Mouse (Mus musculus): ENCODE measurements around the gene Aph1b. TPM values are rescaled to one million over a fixed set of nuclear protein-coding genes. Genes with fewer than 3 reads are reported as not detected.

The Aph1b gene
- polyA plus RNA-seq, 1 experiment from 2014 or later = 1.5 TPM

- DNase-seq (ENCODE audit: low spot score) = no peak
These were observed 50.8 kb downstream of the Aph1b start for GRCm38 (mm10) chr9:66744531-66744930.

- DNase-seq (ENCODE audit: low spot score) = no peak
These were observed 55.8 kb downstream of the Aph1b start for GRCm38 (mm10) chr9:66739516-66739915.

GRCm38 (mm10) chr9:66736551-66736950 is 58.7 kb downstream of the Aph1b start:
- DNase-seq (ENCODE audit: low spot score) = no peak

GRCm38 (mm10) chr9:66736016-66736415 is 59.3 kb downstream of the Aph1b start:
- DNase-seq (ENCODE audit: low spot score) = no peak

GRCm38 (mm10) chr9:66735122-66735521 is 60.2 kb downstream of the Aph1b start:
- no peak for DNase-seq (ENCODE audit: low spot score)

- no peak for DNase-seq (ENCODE audit: low spot score)
These were observed 60.7 kb downstream of the Aph1b start for GRCm38 (mm10) chr9:66734568-66734967.

- DNase-seq (ENCODE audit: low spot score) = peak; percentile 18
These were observed 62.2 kb downstream of the Aph1b start for GRCm38 (mm10) chr9:66732791-66733691.

- no peak for DNase-seq (ENCODE audit: low spot score)
These were observed 64.0 kb downstream of the Aph1b start for GRCm38 (mm10) chr9:66731284-66731683.

- no peak for DNase-seq (ENCODE audit: low spot score)
These were observed 64.7 kb downstream of the Aph1b start for GRCm38 (mm10) chr9:66730556-66730955.

- no peak for DNase-seq (ENCODE audit: low spot score)
These were observed 68.0 kb downstream of the Aph1b start for GRCm38 (mm10) chr9:66727333-66727732.

- DNase-seq (ENCODE audit: low spot score) = no peak
These were observed 69.7 kb downstream of the Aph1b start for GRCm38 (mm10) chr9:66725591-66725990.

Other genes with a start within 250 kb of the Aph1b start
- 154 and 168 TPM in 2 replicates for gene Usp3, start 202.3 kb downstream of the Aph1b start, polyA plus RNA-seq (2015; fragmentation: Nextera tagmentation; extraction: Ambion mirVana)
- 1.5 and 2.4 TPM in 2 replicates for gene Car12, start 81.8 kb downstream of the Aph1b start, polyA plus RNA-seq (2015; fragmentation: Nextera tagmentation; extraction: Ambion mirVana)
- gene Gm10647, start 1.5 kb upstream of the Aph1b start, polyA plus RNA-seq (2015; fragmentation: Nextera tagmentation; extraction: Ambion mirVana) = 0.21 TPM in 1 of 2 replicates, not detected in the other
- 2.1 and 3.5 TPM in 2 replicates for gene Aph1c, start 39.2 kb upstream of the Aph1b start, polyA plus RNA-seq (2015; fragmentation: Nextera tagmentation; extraction: Ambion mirVana)
- 14.4 and 25.8 TPM in 2 replicates for gene Rab8b, start 124.2 kb upstream of the Aph1b start, polyA plus RNA-seq (2015; fragmentation: Nextera tagmentation; extraction: Ambion mirVana)
- 828 and 912 TPM in 2 replicates for gene Rps27l, start 150.6 kb upstream of the Aph1b start, polyA plus RNA-seq (2015; fragmentation: Nextera tagmentation; extraction: Ambion mirVana)
- 9.8 and 10.9 TPM in 2 replicates for gene Lactb, start 180.0 kb upstream of the Aph1b start, polyA plus RNA-seq (2015; fragmentation: Nextera tagmentation; extraction: Ambion mirVana)